Mouse (Mus musculus) adipose tissue, adult 10 weeks (tissue): ENCODE measurements around the gene Gm8094. TPM values are rescaled to one million over a fixed set of nuclear protein-coding genes. Genes with fewer than 3 reads are reported as not detected.

ENCODE experiments used
- polyA plus RNA-seq: library from polyadenylated mRNA; stranded (reverse); fragments of 350-450 nt; fragmentation: Illumina TruSeq; extraction: RNeasy Lipid Tissue Mini Kit (QIAGEN cat#74804); gene quantifications from one replicate; pipeline ENCODE4 v1.2.3, GENCODE M21; 2014; ENCODE audit warnings: low read depth, low replicate concordance

Gm8094 gene
- not detected for polyA plus RNA-seq

DNA sequence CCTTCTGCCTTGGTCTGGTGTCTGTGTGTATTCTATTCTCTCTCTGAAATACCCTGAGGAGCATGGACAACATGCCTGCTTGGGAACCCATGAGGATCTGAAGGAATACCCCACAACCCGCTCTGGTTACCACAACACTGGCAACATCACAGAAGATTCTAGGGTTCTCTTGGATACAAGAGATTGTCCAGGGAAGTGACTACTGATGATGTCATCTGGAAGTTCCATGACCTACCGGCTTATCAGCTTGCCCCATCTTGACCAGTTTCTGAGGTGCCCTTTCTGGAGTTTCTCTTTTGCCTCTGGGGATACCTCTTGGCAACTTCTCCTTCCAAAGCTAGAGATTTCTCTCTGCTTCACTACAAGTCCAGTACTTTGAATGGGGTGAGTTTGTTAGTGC lies at the start of gene Gm8094:
Gene Gm8094 (minus strand): TSS at position 101 of the 400 bp plus-strand sequence.

DNA sequence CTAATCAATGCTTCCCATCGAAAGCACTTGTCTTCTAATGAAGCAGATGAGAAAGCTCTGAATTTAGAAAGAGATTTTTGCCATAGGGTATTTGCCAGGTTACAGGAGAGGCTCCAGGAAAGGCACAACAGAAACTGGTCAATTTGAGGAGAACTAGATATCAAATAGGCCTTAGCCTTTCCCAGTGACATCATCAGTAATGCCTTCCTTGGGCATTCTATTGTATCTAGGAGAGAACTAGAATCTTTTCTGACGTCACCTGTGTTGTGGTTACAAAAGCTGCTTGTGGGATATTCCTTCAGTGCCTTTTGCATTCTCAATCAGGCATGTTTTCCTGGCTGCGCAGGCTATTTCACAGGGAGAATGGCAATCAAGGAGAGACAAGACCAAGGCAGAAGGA lies 23.9 kb upstream of the Gm8094 start, which contains the start of gene Gm8104:
Gene Gm8104 (plus strand): TSS at position 301 of the 400 bp plus-strand sequence.

Other genes starting within 250 kb of the Gm8094 start
- gene Gm21977, start 223.2 kb downstream of the Gm8094 start, polyA plus RNA-seq: not detected
- not detected for gene Gm8082, start 83.0 kb downstream of the Gm8094 start, polyA plus RNA-seq
- gene Gm10376, start 61.0 kb downstream of the Gm8094 start, polyA plus RNA-seq: not detected
- gene Gm8104, start 24.0 kb upstream of the Gm8094 start, polyA plus RNA-seq: not detected
- gene Gm7233, start 103.2 kb upstream of the Gm8094 start, polyA plus RNA-seq: not detected
- not detected for gene Gm8122, start 158.7 kb upstream of the Gm8094 start, polyA plus RNA-seq
- gene Gm8126, start 182.0 kb upstream of the Gm8094 start, polyA plus RNA-seq: 1.3 TPM
- 2.1 TPM for gene Gm9732, start 198.4 kb upstream of the Gm8094 start, polyA plus RNA-seq
- not detected for gene Gm8127, start 217.2 kb upstream of the Gm8094 start, polyA plus RNA-seq